Comparison of ENCODE assay signal across 17 mouse cellular contexts in the genomic region with DNA sequence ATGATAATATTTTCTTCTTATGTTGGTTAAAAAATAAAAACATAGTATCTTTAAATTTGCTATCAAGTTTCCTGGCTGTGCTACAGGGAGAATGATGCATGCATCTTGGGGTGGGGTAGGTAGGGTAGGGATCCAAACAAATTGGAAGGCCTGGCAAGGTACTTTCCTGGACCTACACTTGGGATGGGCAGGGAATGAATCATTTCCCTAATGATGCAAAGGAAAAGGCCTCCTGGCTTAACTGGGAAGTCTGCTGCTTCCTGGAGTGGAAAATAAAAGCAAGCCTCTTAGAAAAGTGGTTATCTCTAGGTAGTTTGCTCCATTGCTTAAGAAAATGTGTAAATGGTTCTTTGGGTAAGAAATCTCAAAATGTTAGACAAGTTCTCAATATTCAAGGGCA. TPM values are rescaled to one million over a fixed set of nuclear protein-coding genes. Genes with fewer than 3 reads are reported as not detected.
DNase-seq lines count a peak whose midpoint lies in the region; ATAC-seq and TF ChIP-seq lines count a peak whose summit lies in the region.
"Had no signal": no experiment of that assay in that cellular context is flagged by ENCODE, and none has a peak within 500 bp of the region (broad histone marks: within the 10 kb centered on the region; RNA-seq: fewer than 3 reads in every experiment).

No protein-coding gene starts in this region.

- DNase-seq in heart, embryonic 10.5 days (ENCODE audit: low spot score) = no peak
- no peak for DNase-seq in left cerebral cortex, adult 2 months (ENCODE audit: extremely low spot score in 1 of 2, low spot score in 2 of 2)
- DNase-seq in left cerebral cortex, postnatal 10 days (ENCODE audit: extremely low spot score in 1 of 2, low spot score in 2 of 2) = no peak
- no peak for DNase-seq in kidney, postnatal 0 days (ENCODE audit: low spot score)
- no peak for DNase-seq in cerebellum, adult 11 months
- DNase-seq: adrenal gland, postnatal 36 days; cerebellum, postnatal 10 days; embryo, embryonic 11 days; liver; lung, adult 18-20 months; right cerebral cortex, postnatal 4 days; thymus, adult 2 months had no signal

- ATAC-seq in heart, embryonic 11.5 days (replicated peaks; ENCODE audit: insufficient number of reproducible peaks, low FRiP score, low TSS enrichment) = no peak
- ATAC-seq in kidney, postnatal 0 days (replicated peaks; ENCODE audit: low FRiP score, low read depth) = no peak

- no peak overlapping the region for H3K4me3 ChIP-seq in heart, embryonic 11.5 days (ENCODE audit: low read depth, low read length)
- H3K4me3 ChIP-seq in heart, embryonic 10.5 days = no peak overlapping the region
- no peak overlapping the region for H3K4me3 ChIP-seq in left cerebral cortex, adult 2 months
- H3K4me3 ChIP-seq in brown adipose tissue, adult 24 weeks (ENCODE audit: insufficient read depth, low read depth, low read length) = no peak overlapping the region; the same call in 1 of the 2 replicates
- no peak overlapping the region for H3K4me3 ChIP-seq in kidney, postnatal 0 days (replicated peaks; ENCODE audit: low read depth, low read length)
- H3K4me3 ChIP-seq: forebrain, embryonic 12.5 days; neural tube, embryonic 15.5 days had no signal

- intact Hi-C loops in left cerebral cortex, adult 2 months (cut with DNase I) = no loop called here
- intact Hi-C loops in left cerebral cortex, postnatal 10 days (cut with DNase I) = loop anchor here (10.0 kb wide), 1 partner anchor 57 kb away; no protein-coding TSS in a partner anchor

- H3K9ac ChIP-seq in heart, embryonic 11.5 days (ENCODE audit: low read depth, low read length) = no peak overlapping the region
- H3K9ac ChIP-seq in kidney, postnatal 0 days (ENCODE audit: low read depth, low read length) = no peak overlapping the region
- H3K9ac ChIP-seq: forebrain, embryonic 12.5 days; neural tube, embryonic 15.5 days had no signal

- H3K9me3 ChIP-seq in heart, embryonic 11.5 days (replicated peaks; ENCODE audit: control insufficient read depth, low read length) = no peaks in the 10 kb centered on the region
- no peaks in the 10 kb centered on the region for H3K9me3 ChIP-seq in heart, embryonic 10.5 days
- H3K9me3 ChIP-seq in kidney, postnatal 0 days (replicated peaks; ENCODE audit: low read length) = no peaks in the 10 kb centered on the region
- H3K9me3 ChIP-seq: forebrain, embryonic 12.5 days; neural tube, embryonic 15.5 days had no signal

- no peaks in the 10 kb centered on the region for H3K36me3 ChIP-seq in heart, embryonic 11.5 days (ENCODE audit: control insufficient read depth, insufficient read depth, low read length)
- no peaks in the 10 kb centered on the region for H3K36me3 ChIP-seq in heart, embryonic 10.5 days
- no peaks in the 10 kb centered on the region for H3K36me3 ChIP-seq in kidney, postnatal 0 days (ENCODE audit: insufficient read depth, low read length)
- H3K36me3 ChIP-seq: forebrain, embryonic 12.5 days; neural tube, embryonic 15.5 days had no signal

- H3K27me3 ChIP-seq in heart, embryonic 11.5 days (ENCODE audit: control insufficient read depth, insufficient read depth, low read length) = peaks cover 10% of the 10 kb centered on the region; the same call in 1 of the 2 replicates
- H3K27me3 ChIP-seq in heart, embryonic 10.5 days (ENCODE audit: insufficient read depth, poor library complexity, severe bottlenecking) = peaks cover 25% of the 10 kb centered on the region
- H3K27me3 ChIP-seq in kidney, postnatal 0 days (ENCODE audit: insufficient read depth, low read length) = 0 out of 2 replicates have a peak, but pooled peaks cover 3% of the 10 kb centered on the region

- TF ChIP-seq CTCF in left cerebral cortex, adult 2 months (IDR thresholded peaks at IDR 0.05) = no peak
- TF ChIP-seq CTCF in kidney, postnatal 0 days (IDR thresholded peaks at IDR 0.05; ENCODE audit: low read depth) = no peak

- H3K4me2 ChIP-seq in heart, embryonic 11.5 days = peak overlapping the region; percentile 43
- peak overlapping the region; percentile 16; the same call in 1 of the 2 replicates for H3K4me2 ChIP-seq in kidney, postnatal 0 days (ENCODE audit: low read length)
- H3K4me2 ChIP-seq: forebrain, embryonic 12.5 days; midbrain, embryonic 11.5 days; neural tube, embryonic 15.5 days had no signal

- peak overlapping the region; percentile 50; the same call in 1 of the 2 replicates for H3K27ac ChIP-seq in heart, embryonic 11.5 days (ENCODE audit: low read depth, low read length)
- no peak overlapping the region for H3K27ac ChIP-seq in heart, embryonic 10.5 days
- H3K27ac ChIP-seq in left cerebral cortex, adult 2 months = peak overlapping the region; percentile 67; the same call in 1 of the 2 replicates
- peak overlapping the region; percentile 61 for H3K27ac ChIP-seq in brown adipose tissue, adult 24 weeks (replicated peaks; ENCODE audit: low read depth, low read length)
- no peak overlapping the region for H3K27ac ChIP-seq in kidney, postnatal 0 days
- H3K27ac ChIP-seq: forebrain, embryonic 12.5 days; neural tube, embryonic 15.5 days had no signal

- peaks cover 4% of the 10 kb centered on the region for H3K4me1 ChIP-seq in heart, embryonic 11.5 days (ENCODE audit: control insufficient read depth, insufficient read depth, low read length)
- peaks cover 14% of the 10 kb centered on the region; the same call in 1 of the 2 replicates for H3K4me1 ChIP-seq in heart, embryonic 10.5 days
- H3K4me1 ChIP-seq in brown adipose tissue, adult 24 weeks (ENCODE audit: control insufficient read depth, insufficient read depth, insufficient read length, low read length) = peaks cover 14% of the 10 kb centered on the region; the same call in 1 of the 2 replicates
- H3K4me1 ChIP-seq in kidney, postnatal 0 days (replicated peaks; ENCODE audit: insufficient read depth, low read length) = 0 out of 2 replicates have a peak, but pooled peaks cover 5% of the 10 kb centered on the region

RNA-seq across cellular contexts. Expression of gene Cd34, which starts 2.9 kb away (rescaled TPM):
- polyA plus RNA-seq in heart, embryonic 11.5 days (2014; fragmentation: Nextera tagmentation; extraction: Ambion mirVana) = 70.4 and 85.1 TPM in 2 replicates
- 59.9 and 62.6 TPM in 2 replicates for polyA plus RNA-seq in heart, embryonic 10.5 days (2016; fragmentation: Nextera tagmentation; extraction: Ambion mirVana)
- total RNA-seq in left cerebral cortex, adult 2 months (2021) = 10 to 100 TPM; 57.8 to 66.1 TPM
- total RNA-seq in left cerebral cortex, postnatal 10 days (2021) = 10 to 100 TPM; 29.1 to 29.2 TPM
- 28.4 and 46.9 TPM in 2 replicates for polyA plus RNA-seq in brown adipose tissue, adult 24 weeks (2012; ENCODE audit: insufficient read depth, insufficient read length, missing spikeins)
- polyA plus RNA-seq in kidney, postnatal 0 days (2015; fragmentation: Nextera tagmentation; extraction: Ambion mirVana) = 84.6 and 91.2 TPM in 2 replicates

Comparison
In these comparisons a context has a peak if more than half of its experiments do, and no peak if none do; other contexts are left out.
1. H3K27ac ChIP-seq: peak in heart, embryonic 11.5 days (single experiment), left cerebral cortex, adult 2 months (single experiment) and brown adipose tissue, adult 24 weeks (single experiment); none in heart, embryonic 10.5 days (single experiment) and kidney, postnatal 0 days (single experiment).